Mouse (Mus musculus): Measurements from ENCODE around the gene Hecw1.

GRCm38 (mm10) chr13:14439540-14439939 lies 83.5 kb downstream of the Hecw1 start:
- TF ChIP-seq CTCF (IDR thresholded peaks at IDR 0.05; ENCODE audit: low read depth) (no peak), EP300 (IDR thresholded peaks at IDR 0.05; ENCODE audit: low read depth) (no peak)

All from heart, postnatal 0 days (tissue).